Mouse (Mus musculus) gastrocnemius, adult 2 months (tissue): ENCODE measurements around the gene Vmn2r50. TPM values are rescaled to one million over a fixed set of nuclear protein-coding genes. Genes with fewer than 3 reads are reported as not detected.
"Not testable (repeated sequence)": the region's sequence is repeated elsewhere in the genome, so short reads cannot be mapped to it uniquely, and the experiment has no call there.

Source experiments
- DNase-seq: peaks from one replicate; pipeline ENCODE4 v3.0.0; 2022
- H3K27ac ChIP-seq: fragments of 200-600 bp; 2 replicates; pipeline ENCODE4 v1.8.1; 2022; ENCODE audit warnings: mild to moderate bottlenecking
- H3K4me3 ChIP-seq: fragments of 200-600 bp; 2 replicates; pipeline ENCODE4 v1.8.1; 2022; ENCODE audit warnings: mild to moderate bottlenecking, moderate library complexity
- intact Hi-C: fragments of 180-260 bp; cut with DNase I; formaldehyde crosslinking; loops from one replicate; pipeline ENCODE4 v1.15.1; 2025
- long read RNA-seq, 2 experiments: library from polyadenylated mRNA; stranded (forward); transcript quantifications; one replicate each; pipeline ENCODE4 v2.0.0; 2021
- total RNA-seq, 2 experiments: library from RNA; stranded (reverse); gene quantifications; 2 replicates each; pipeline ENCODE4 v1.2.3; 2021

Gene Vmn2r50
- total RNA-seq = not detected
- long read RNA-seq, experiment 1 = 0 reads
- long read RNA-seq, experiment 2 = 0 reads

DNA sequence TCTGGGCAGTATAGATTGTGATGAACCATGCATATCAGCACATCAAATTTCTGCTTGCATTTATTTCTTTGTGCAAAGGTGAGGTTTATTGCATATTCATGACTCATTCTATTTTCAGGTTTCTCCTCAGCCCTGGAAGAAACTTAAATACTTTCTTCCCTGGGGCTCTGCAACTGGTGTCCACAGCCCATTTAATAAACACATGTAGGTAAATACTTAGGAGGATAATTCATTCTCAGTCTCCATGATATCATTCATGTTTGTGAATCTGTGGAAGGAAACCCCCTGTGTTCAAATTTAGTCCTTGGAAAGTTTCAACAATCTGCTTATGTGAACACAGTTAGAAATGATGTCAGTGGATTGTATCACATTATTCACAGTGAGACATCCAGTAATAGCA, at the start of gene Vmn2r50:
Gene Vmn2r50, minus strand, starts transcription at position 101 of the 400 bp plus-strand sequence.
- DNase-seq, intact Hi-C loops, H3K4me3 ChIP-seq, H3K27ac ChIP-seq: not testable (repeated sequence)

DNA sequence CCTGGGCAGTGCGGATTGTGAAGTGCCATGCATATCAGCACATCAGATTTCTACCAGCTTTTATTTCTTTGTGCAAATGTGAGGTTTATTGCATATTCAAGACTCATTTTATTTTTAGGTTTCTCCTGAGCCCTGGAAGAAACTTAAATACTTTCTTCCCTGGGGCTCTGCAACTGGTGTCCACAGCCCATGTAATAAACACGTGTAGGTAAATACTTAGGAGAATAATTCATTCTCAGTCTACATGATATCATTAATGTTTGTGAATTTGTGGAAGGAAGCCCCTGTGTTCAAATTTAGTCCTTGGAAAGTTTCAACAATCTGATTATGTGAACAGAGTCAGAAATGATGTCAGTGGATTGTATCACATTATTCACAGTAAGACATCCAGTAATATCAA, 60.9 kb downstream of the Vmn2r50 start, which contains the start of gene Vmn2r49:
Gene Vmn2r49, minus strand, starts transcription at position 101 of the 400 bp plus-strand sequence.
- intact Hi-C loops, H3K27ac ChIP-seq, H3K4me3 ChIP-seq, DNase-seq: not testable (repeated sequence)

Other genes starting within 250 kb of the Vmn2r50 start
- gene Vmn2r47, start 212.0 kb downstream of the Vmn2r50 start, total RNA-seq = not detected
- not detected for gene Vmn2r48, start 99.7 kb downstream of the Vmn2r50 start, total RNA-seq
- gene Vmn2r49, start 61.0 kb downstream of the Vmn2r50 start, total RNA-seq = not detected
- not detected for gene Vmn2r51, start 52.4 kb upstream of the Vmn2r50 start, total RNA-seq
- gene Vmn2r52, start 123.3 kb upstream of the Vmn2r50 start, total RNA-seq = not detected
- not detected for gene Vmn1r66, start 224.7 kb upstream of the Vmn2r50 start, total RNA-seq